Mouse (Mus musculus) kidney, embryonic 16.5 days (tissue): Measurements from ENCODE around the gene H2-DMb2. TPM values are rescaled to one million over a fixed set of nuclear protein-coding genes. Genes with fewer than 3 reads are reported as not detected.

Experiments
- ATAC-seq: fragments of 200-750 bp; cut with Nextera tagmentation; 2 replicates; pipeline ENCODE4 v1.8.0; 2017; ENCODE audit warnings: moderate TSS enrichment; ENCODE audit not compliant: low FRiP score, low TSS enrichment
- H3K27ac ChIP-seq: fragments of 300-500 bp; sonication (generic); 2 replicates; pipeline ENCODE4 v1.5.1; 2014; ENCODE audit warnings: low read length
- H3K27me3 ChIP-seq: fragments of 300-500 bp; sonication (generic); 2 replicates; pipeline ENCODE4 v1.6.1; 2014; ENCODE audit warnings: low read length, control low read depth, mixed read lengths; ENCODE audit not compliant: insufficient read depth
- H3K36me3 ChIP-seq: fragments of 300-500 bp; sonication (generic); 2 replicates; pipeline ENCODE4 v1.6.1; 2014; ENCODE audit warnings: low read length, control low read depth, mixed read lengths; ENCODE audit not compliant: insufficient read depth
- H3K4me1 ChIP-seq: fragments of 300-500 bp; sonication (generic); 2 replicates; pipeline ENCODE4 v1.6.1; 2014; ENCODE audit warnings: low read length, control low read depth, mixed read lengths; ENCODE audit not compliant: insufficient read depth
- H3K4me2 ChIP-seq: fragments of 300-500 bp; sonication (generic); replicated peaks from 2 replicates; pipeline ENCODE4 v1.6.1; 2014; ENCODE audit warnings: low read depth, low read length
- H3K4me3 ChIP-seq: fragments of 300-500 bp; sonication (generic); 2 replicates; pipeline ENCODE4 v1.5.1; 2014; ENCODE audit warnings: mild to moderate bottlenecking, low read length
- H3K9ac ChIP-seq: fragments of 300-500 bp; sonication (generic); replicated peaks from 2 replicates; pipeline ENCODE4 v1.6.1; 2014; ENCODE audit warnings: low read length
- H3K9me3 ChIP-seq: fragments of 300-500 bp; sonication (generic); 2 replicates; pipeline ENCODE4 v1.6.1; 2016; ENCODE audit warnings: low read length, control low read depth
- WGBS: fragments of 180-500 bp; shearing (Covaris S2); extraction: QIAGEN DNeasy Blood & Tissue Kit; methylation state at CpG from one replicate; pipeline ENCODE4 v1.1.7; 2014; 5-methylcytosine and 5-hydroxymethylcytosine counted together
- polyA plus RNA-seq: library from polyadenylated mRNA; unstranded; fragments of >200 nt; fragmentation: Nextera tagmentation; extraction: Ambion mirVana; gene quantifications from 2 replicates; pipeline ENCODE4 v1.2.1, GENCODE M21; 2015

H2-DMb2 gene
- polyA plus RNA-seq, 1 experiment from 2014 or later: 24.5 TPM

- H3K27ac ChIP-seq: no peak overlapping the region
- no peaks in the 10 kb centered on the region for H3K27me3 ChIP-seq
- H3K36me3 ChIP-seq: no peaks in the 10 kb centered on the region
- 5% methylated on average over 2 of the region's 2 CpGs for WGBS
- no peak overlapping the region for H3K9ac ChIP-seq
- peaks cover 6% of the 10 kb centered on the region; the same call in 1 of the 2 replicates for H3K9me3 ChIP-seq
- ATAC-seq: no peak
- H3K4me1 ChIP-seq: no peaks in the 10 kb centered on the region
- no peak overlapping the region for H3K4me3 ChIP-seq
- H3K4me2 ChIP-seq: no peak overlapping the region
These were observed 26.2 kb downstream of the H2-DMb2 start for GRCm38 (mm10) chr17:34169279-34169678.

GRCm38 (mm10) chr17:34170487-34170876 lies 27.4 kb downstream of the H2-DMb2 start:
- WGBS: 23% methylated on average over 4 of the region's 4 CpGs
- ATAC-seq: no peak
- Histone ChIP-seq H3K27me3 (no peaks in the 10 kb centered on the region), H3K4me3 (no peak overlapping the region), H3K4me2 (no peak overlapping the region), H3K9me3 (peaks cover 6% of the 10 kb centered on the region; the same call in 1 of the 2 replicates), H3K9ac (no peak overlapping the region), H3K36me3 (no peaks in the 10 kb centered on the region), H3K27ac (no peak overlapping the region), H3K4me1 (no peaks in the 10 kb centered on the region)

GRCm38 (mm10) chr17:34170877-34171498 lies 27.9 kb downstream of the H2-DMb2 start:
- Histone ChIP-seq H3K27me3 (no peaks in the 10 kb centered on the region), H3K4me3 (no peak overlapping the region), H3K9me3 (peaks cover 6% of the 10 kb centered on the region; the same call in 1 of the 2 replicates), H3K4me1 (no peaks in the 10 kb centered on the region), H3K9ac (no peak overlapping the region), H3K4me2 (no peak overlapping the region), H3K27ac (no peak overlapping the region), H3K36me3 (no peaks in the 10 kb centered on the region)
- peak; percentile 59; the same call in 1 of the 2 replicates for ATAC-seq
- 34% methylated on average over 13 of the region's 13 CpGs for WGBS

GRCm38 (mm10) chr17:34172528-34172927 lies 29.4 kb downstream of the H2-DMb2 start:
- H3K36me3 ChIP-seq: no peaks in the 10 kb centered on the region
- H3K9me3 ChIP-seq: peaks cover 11% of the 10 kb centered on the region; the same call in 1 of the 2 replicates
- no peak overlapping the region for H3K4me3 ChIP-seq
- no peak for ATAC-seq
- no peaks in the 10 kb centered on the region for H3K4me1 ChIP-seq
- no peak overlapping the region for H3K4me2 ChIP-seq
- H3K27me3 ChIP-seq: no peaks in the 10 kb centered on the region
- H3K27ac ChIP-seq: no peak overlapping the region
- WGBS: 94% methylated on average over 5 of the region's 5 CpGs
- H3K9ac ChIP-seq: no peak overlapping the region

- Histone ChIP-seq H3K9ac (no peak overlapping the region), H3K27ac (no peak overlapping the region), H3K4me3 (no peak overlapping the region), H3K27me3 (no peaks in the 10 kb centered on the region), H3K4me2 (no peak overlapping the region), H3K9me3 (peaks cover 11% of the 10 kb centered on the region; the same call in 1 of the 2 replicates), H3K36me3 (no peaks in the 10 kb centered on the region), H3K4me1 (no peaks in the 10 kb centered on the region)
- no peak for ATAC-seq
- 53% methylated on average over 1 of the region's 1 CpGs for WGBS
These were observed 31.0 kb downstream of the H2-DMb2 start for GRCm38 (mm10) chr17:34174075-34174474.

GRCm38 (mm10) chr17:34177179-34177578 lies 34.1 kb downstream of the H2-DMb2 start:
- no peak for ATAC-seq
- Histone ChIP-seq H3K9me3 (peaks cover 11% of the 10 kb centered on the region; the same call in 1 of the 2 replicates), H3K27me3 (no peaks in the 10 kb centered on the region), H3K4me1 (no peaks in the 10 kb centered on the region), H3K27ac (no peak overlapping the region), H3K4me2 (no peak overlapping the region), H3K4me3 (no peak overlapping the region), H3K9ac (no peak overlapping the region), H3K36me3 (no peaks in the 10 kb centered on the region)
- 64% methylated on average over 4 of the region's 4 CpGs for WGBS

- no peak overlapping the region for H3K4me3 ChIP-seq
- no peaks in the 10 kb centered on the region for H3K4me1 ChIP-seq
- H3K27me3 ChIP-seq: 0 out of 2 replicates have a peak, but pooled peaks cover 3% of the 10 kb centered on the region
- peaks cover 6% of the 10 kb centered on the region; the same call in 1 of the 2 replicates for H3K9me3 ChIP-seq
- no peak overlapping the region for H3K27ac ChIP-seq
- H3K4me2 ChIP-seq: no peak overlapping the region
- no peaks in the 10 kb centered on the region for H3K36me3 ChIP-seq
- H3K9ac ChIP-seq: no peak overlapping the region
- 53% methylated on average over 6 of the region's 6 CpGs for WGBS
- ATAC-seq: no peak
These were observed 35.9 kb downstream of the H2-DMb2 start for GRCm38 (mm10) chr17:34179019-34179418.

- Histone ChIP-seq H3K36me3 (no peaks in the 10 kb centered on the region), H3K27me3 (0 out of 2 replicates have a peak, but pooled peaks cover 6% of the 10 kb centered on the region), H3K27ac (no peak overlapping the region), H3K4me1 (no peaks in the 10 kb centered on the region), H3K9me3 (peaks cover 6% of the 10 kb centered on the region; the same call in 1 of the 2 replicates), H3K4me2 (no peak overlapping the region), H3K9ac (no peak overlapping the region), H3K4me3 (no peak overlapping the region)
- WGBS: 70% methylated on average over 13 of the region's 13 CpGs
- ATAC-seq: no peak
These were observed 37.1 kb downstream of the H2-DMb2 start for GRCm38 (mm10) chr17:34179913-34180859.

- H3K4me1 ChIP-seq: peaks cover 6% of the 10 kb centered on the region
- whole genome bisulfite sequencing: 73% methylated on average over 15 of the region's 15 CpGs
- no peak overlapping the region for H3K27ac ChIP-seq
- no peak for ATAC-seq
- no peak overlapping the region for H3K4me2 ChIP-seq
- H3K36me3 ChIP-seq: no peaks in the 10 kb centered on the region
- H3K4me3 ChIP-seq: no peak overlapping the region
- no peak overlapping the region for H3K9ac ChIP-seq
- H3K27me3 ChIP-seq: peaks cover 21% of the 10 kb centered on the region
- H3K9me3 ChIP-seq: no peaks in the 10 kb centered on the region
These were observed 40.6 kb downstream of the H2-DMb2 start for GRCm38 (mm10) chr17:34183564-34184219.
